Mouse (Mus musculus) urinary bladder, adult 2 months (tissue): ENCODE data around the gene Nrg3. TPM values are rescaled to one million over a fixed set of nuclear protein-coding genes. Genes with fewer than 3 reads are reported as not detected.
"Not testable (repeated sequence)": the region's sequence is repeated elsewhere in the genome, so short reads cannot be mapped to it uniquely, and the experiment has no call there.

ENCODE experiments used
- DNase-seq: peaks from one replicate; pipeline ENCODE4 v3.0.0; 2022; ENCODE audit warnings: low spot score
- polyA plus RNA-seq: library from polyadenylated mRNA; depleted of rRNA; stranded (reverse); fragments of >200 nt; gene quantifications from 2 replicates; pipeline ENCODE4 v1.2.3, GENCODE M21; 2012

The Nrg3 gene
- polyA plus RNA-seq, 1 experiment, result not detected

- DNase-seq, result no peak
Observed at GRCm38 (mm10) chr14:39211472-39211871, 261.4 kb downstream of the Nrg3 start.

GRCm38 (mm10) chr14:39191946-39192345 lies 280.9 kb downstream of the Nrg3 start:
- no peak for DNase-seq

GRCm38 (mm10) chr14:39173709-39174108 lies 299.2 kb downstream of the Nrg3 start:
- no peak for DNase-seq

GRCm38 (mm10) chr14:39160140-39160539 lies 312.7 kb downstream of the Nrg3 start:
- no peak for DNase-seq

GRCm38 (mm10) chr14:39155462-39155861 lies 317.4 kb downstream of the Nrg3 start:
- no peak for DNase-seq

GRCm38 (mm10) chr14:39129766-39130165 lies 343.1 kb downstream of the Nrg3 start:
- no peak for DNase-seq

- DNase-seq, result no peak
Observed at GRCm38 (mm10) chr14:39117977-39118376, 354.9 kb downstream of the Nrg3 start.

- not testable (repeated sequence) for DNase-seq
Observed at GRCm38 (mm10) chr14:39116522-39117231, 356.2 kb downstream of the Nrg3 start.

GRCm38 (mm10) chr14:39109566-39109965 lies 363.3 kb downstream of the Nrg3 start:
- no peak for DNase-seq

- DNase-seq, result no peak
Observed at GRCm38 (mm10) chr14:39106776-39107175, 366.1 kb downstream of the Nrg3 start.

GRCm38 (mm10) chr14:39095219-39095618 lies 377.7 kb downstream of the Nrg3 start:
- DNase-seq, result no peak

GRCm38 (mm10) chr14:39079461-39079860 lies 393.4 kb downstream of the Nrg3 start:
- DNase-seq, result no peak

GRCm38 (mm10) chr14:39051542-39051941 lies 421.3 kb downstream of the Nrg3 start:
- DNase-seq, result no peak

- DNase-seq, result no peak
Observed at GRCm38 (mm10) chr14:39049021-39049420, 423.9 kb downstream of the Nrg3 start.

- no peak for DNase-seq
Observed at GRCm38 (mm10) chr14:39044290-39044689, 428.6 kb downstream of the Nrg3 start.

- no peak for DNase-seq
Observed at GRCm38 (mm10) chr14:39043793-39044192, 429.1 kb downstream of the Nrg3 start.

GRCm38 (mm10) chr14:39043384-39043783 lies 429.5 kb downstream of the Nrg3 start:
- no peak for DNase-seq

GRCm38 (mm10) chr14:39039046-39039445 lies 433.8 kb downstream of the Nrg3 start:
- DNase-seq, result no peak

- DNase-seq, result no peak
Observed at GRCm38 (mm10) chr14:39034482-39034881, 438.4 kb downstream of the Nrg3 start.

GRCm38 (mm10) chr14:39023065-39023464 lies 449.8 kb downstream of the Nrg3 start:
- no peak for DNase-seq

- DNase-seq, result no peak
Observed at GRCm38 (mm10) chr14:39014126-39014525, 458.8 kb downstream of the Nrg3 start.

GRCm38 (mm10) chr14:38997843-38998242 lies 475.0 kb downstream of the Nrg3 start:
- DNase-seq, result no peak

GRCm38 (mm10) chr14:38992574-38992866 lies 480.4 kb downstream of the Nrg3 start:
- DNase-seq, result no peak
